Mouse (Mus musculus): ENCODE measurements around the gene Gm12790. TPM values are rescaled to one million over a fixed set of nuclear protein-coding genes. Genes with fewer than 3 reads are reported as not detected.
"Not testable (repeated sequence)": the region's sequence is repeated elsewhere in the genome, so short reads cannot be mapped to it uniquely, and the experiment has no call there.

The Gm12790 gene
- polyA plus RNA-seq (2014; fragmentation: Nextera tagmentation; extraction: Ambion mirVana), result not detected in 2 replicates

DNA sequence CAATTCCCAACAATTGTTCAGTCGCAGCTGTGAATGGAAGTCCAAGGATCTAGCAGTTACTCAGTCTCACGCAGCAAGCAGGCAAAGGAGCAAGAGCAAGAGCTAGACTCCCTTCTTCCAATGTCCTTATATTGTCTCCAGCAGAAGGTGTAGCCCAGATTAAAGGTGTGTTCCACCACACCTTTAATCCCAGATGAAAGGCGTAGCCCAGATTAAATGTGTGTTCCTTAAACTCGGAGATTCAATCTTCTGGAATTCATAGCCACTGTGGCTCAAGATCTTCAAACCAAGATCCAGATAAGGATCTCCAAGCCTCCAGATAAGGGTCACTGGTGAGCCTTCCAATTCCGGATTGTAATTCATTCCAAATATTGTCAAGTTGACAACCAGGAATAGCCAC, at the start of gene Gm12790:
TSS of gene Gm12790 (minus strand) at position 101 of the 400 bp plus-strand sequence.
- H3K27ac ChIP-seq (ENCODE audit: low read depth, low read length), result not testable (repeated sequence)
- 83% methylated on average over 1 of the region's 5 CpGs for WGBS (ENCODE audit: insufficient replicate concordance)

DNA sequence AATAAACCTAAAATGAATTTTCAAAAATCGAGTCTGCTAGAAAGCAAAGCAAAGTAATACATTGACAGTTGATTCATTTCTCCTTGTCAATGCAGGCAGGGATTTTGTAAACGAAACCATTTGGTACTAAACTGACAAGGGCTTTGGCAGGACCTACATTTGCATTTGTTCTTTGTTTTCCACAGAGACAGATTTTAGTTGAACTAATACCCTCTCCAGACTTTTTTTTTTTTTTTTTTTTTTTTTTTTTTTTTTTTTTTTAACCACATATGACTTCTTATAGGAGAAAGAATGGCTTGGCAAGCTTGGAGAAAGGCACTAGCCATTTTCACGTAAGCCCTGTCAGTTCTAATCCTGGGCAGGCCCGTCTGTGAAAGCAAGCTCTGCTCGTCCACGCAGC, 45.8 kb upstream of the Gm12790 start:
- no peak for ATAC-seq (replicated peaks; ENCODE audit: insufficient number of reproducible peaks, low FRiP score, low TSS enrichment)
- WGBS (ENCODE audit: insufficient replicate concordance), result 76% methylated on average over 6 of the region's 6 CpGs

More for the DNA sequence above, at the start of gene Gm12790:
- not testable (repeated sequence) for H3K27me3 ChIP-seq (ENCODE audit: control insufficient read depth, insufficient read depth, low read length); H3K9me3 ChIP-seq (replicated peaks; ENCODE audit: control insufficient read depth, low read length); ATAC-seq (replicated peaks; ENCODE audit: insufficient number of reproducible peaks, low FRiP score, low TSS enrichment); H3K36me3 ChIP-seq (ENCODE audit: control insufficient read depth, insufficient read depth, low read length); H3K4me3 ChIP-seq (ENCODE audit: low read depth, low read length); H3K4me2 ChIP-seq; H3K9ac ChIP-seq (ENCODE audit: low read depth, low read length); H3K4me1 ChIP-seq (ENCODE audit: control insufficient read depth, insufficient read depth, low read length)

GRCm38 (mm10) chr4:101998267-101998922, 17.5 kb upstream of the Gm12790 start:
- Histone ChIP-seq H3K4me3 (ENCODE audit: low read depth, low read length) (no peak overlapping the region), H3K9me3 (replicated peaks; ENCODE audit: control insufficient read depth, low read length) (no peaks in the 10 kb centered on the region), H3K9ac (ENCODE audit: low read depth, low read length) (no peak overlapping the region), H3K4me1 (ENCODE audit: control insufficient read depth, insufficient read depth, low read length) (no peaks in the 10 kb centered on the region), H3K36me3 (ENCODE audit: control insufficient read depth, insufficient read depth, low read length) (no peaks in the 10 kb centered on the region), H3K27me3 (ENCODE audit: control insufficient read depth, insufficient read depth, low read length) (no peaks in the 10 kb centered on the region), H3K4me2 (no peak overlapping the region), H3K27ac (ENCODE audit: low read depth, low read length) (no peak overlapping the region)
- no peak for ATAC-seq (replicated peaks; ENCODE audit: insufficient number of reproducible peaks, low FRiP score, low TSS enrichment)
- WGBS (ENCODE audit: insufficient replicate concordance), result 35% methylated on average over 15 of the region's 15 CpGs

More for the DNA sequence above, 45.8 kb upstream of the Gm12790 start:
- Histone ChIP-seq H3K36me3 (ENCODE audit: control insufficient read depth, insufficient read depth, low read length) (no peaks in the 10 kb centered on the region), H3K27me3 (ENCODE audit: control insufficient read depth, insufficient read depth, low read length) (no peaks in the 10 kb centered on the region), H3K4me2 (no peak overlapping the region), H3K4me1 (ENCODE audit: control insufficient read depth, insufficient read depth, low read length) (no peaks in the 10 kb centered on the region; the same call in 1 of the 2 replicates), H3K27ac (ENCODE audit: low read depth, low read length) (no peak overlapping the region), H3K4me3 (ENCODE audit: low read depth, low read length) (no peak overlapping the region), H3K9ac (ENCODE audit: low read depth, low read length) (no peak overlapping the region), H3K9me3 (replicated peaks; ENCODE audit: control insufficient read depth, low read length) (no peaks in the 10 kb centered on the region)

DNA sequence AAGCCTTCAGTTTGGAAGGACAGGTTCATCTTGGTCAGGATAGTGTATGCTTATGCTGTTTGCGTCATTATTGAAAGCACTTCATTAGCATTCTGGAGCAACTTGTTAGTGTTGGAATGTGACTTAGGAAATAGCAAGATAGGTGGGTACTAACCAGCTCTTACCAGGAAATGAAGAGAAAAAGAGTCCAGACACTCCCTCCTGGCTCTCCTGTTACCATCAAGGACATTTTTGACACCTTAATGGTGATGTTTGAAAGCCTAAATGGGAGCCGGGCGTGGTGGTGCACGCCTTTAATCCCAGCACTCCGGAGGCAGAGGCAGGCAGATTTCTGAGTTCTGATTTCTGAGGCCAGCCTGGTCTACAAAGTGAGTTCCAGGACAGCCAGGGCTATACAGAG, 16.6 kb upstream of the Gm12790 start:
- Histone ChIP-seq H3K4me1 (ENCODE audit: control insufficient read depth, insufficient read depth, low read length) (no peaks in the 10 kb centered on the region), H3K4me2 (no peak overlapping the region), H3K27ac (ENCODE audit: low read depth, low read length) (no peak overlapping the region), H3K27me3 (ENCODE audit: control insufficient read depth, insufficient read depth, low read length) (no peaks in the 10 kb centered on the region), H3K36me3 (ENCODE audit: control insufficient read depth, insufficient read depth, low read length) (no peaks in the 10 kb centered on the region), H3K4me3 (ENCODE audit: low read depth, low read length) (no peak overlapping the region), H3K9me3 (replicated peaks; ENCODE audit: control insufficient read depth, low read length) (no peaks in the 10 kb centered on the region), H3K9ac (ENCODE audit: low read depth, low read length) (no peak overlapping the region)
- WGBS (ENCODE audit: insufficient replicate concordance), result 89% methylated on average over 5 of the region's 5 CpGs
- ATAC-seq (replicated peaks; ENCODE audit: insufficient number of reproducible peaks, low FRiP score, low TSS enrichment), result no peak

DNA sequence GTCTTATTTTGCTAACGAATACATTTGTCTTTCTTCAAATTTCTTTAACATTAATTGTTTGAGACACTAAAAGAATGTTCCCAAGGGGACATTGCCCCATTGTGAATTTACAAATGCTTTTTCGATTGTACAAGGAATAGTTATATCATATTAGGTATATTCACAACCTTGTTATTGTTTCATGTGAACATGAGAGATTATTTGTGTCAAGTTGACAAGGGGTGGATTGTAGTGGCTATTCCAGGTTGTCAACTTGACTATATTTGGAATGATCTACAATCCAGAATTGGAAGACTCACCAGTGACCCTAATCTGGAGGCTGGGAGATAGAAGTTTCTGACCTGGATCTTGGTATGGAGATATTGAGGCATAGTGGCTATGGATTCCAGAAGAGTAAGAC, 5.5 kb upstream of the Gm12790 start, which contains the start of gene Gm12789:
TSS of gene Gm12789 (plus strand) at position 301 of the 400 bp plus-strand sequence.
- H3K4me1 ChIP-seq (ENCODE audit: control insufficient read depth, insufficient read depth, low read length); H3K4me3 ChIP-seq (ENCODE audit: low read depth, low read length); ATAC-seq (replicated peaks; ENCODE audit: insufficient number of reproducible peaks, low FRiP score, low TSS enrichment); H3K4me2 ChIP-seq; H3K9ac ChIP-seq (ENCODE audit: low read depth, low read length); H3K36me3 ChIP-seq (ENCODE audit: control insufficient read depth, insufficient read depth, low read length); H3K27me3 ChIP-seq (ENCODE audit: control insufficient read depth, insufficient read depth, low read length); H3K27ac ChIP-seq (ENCODE audit: low read depth, low read length); H3K9me3 ChIP-seq (replicated peaks; ENCODE audit: control insufficient read depth, low read length): not testable (repeated sequence)
- WGBS (ENCODE audit: insufficient replicate concordance), result 73% methylated on average over 2 of the region's 2 CpGs

DNA sequence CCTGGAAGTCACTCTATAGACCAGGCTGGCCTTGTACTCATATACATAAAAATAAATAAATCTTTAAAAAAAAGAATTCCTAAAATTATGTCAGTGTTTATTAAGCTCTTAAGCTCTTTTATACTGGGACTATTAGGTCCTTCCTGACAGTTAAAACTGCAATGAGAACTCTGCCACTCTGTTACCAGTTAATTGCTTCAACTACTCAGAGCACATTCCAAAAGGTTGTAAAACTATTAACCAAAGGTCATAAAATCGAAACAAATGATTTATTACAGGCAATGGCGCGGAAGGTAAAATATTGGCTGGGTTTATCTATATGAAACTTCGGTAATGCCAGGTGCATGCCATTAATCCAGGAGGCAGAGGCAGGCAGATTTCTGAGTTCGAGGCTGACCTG, 4.8 kb upstream of the Gm12790 start:
- H3K9ac ChIP-seq (ENCODE audit: low read depth, low read length), result no peak overlapping the region
- WGBS (ENCODE audit: insufficient replicate concordance), result 83% methylated on average over 5 of the region's 5 CpGs
- H3K27ac ChIP-seq (ENCODE audit: low read depth, low read length), result no peak overlapping the region
- ATAC-seq (replicated peaks; ENCODE audit: insufficient number of reproducible peaks, low FRiP score, low TSS enrichment), result no peak
- H3K4me2 ChIP-seq, result no peak overlapping the region
- H3K27me3 ChIP-seq (ENCODE audit: control insufficient read depth, insufficient read depth, low read length), result no peaks in the 10 kb centered on the region
- no peak overlapping the region for H3K4me3 ChIP-seq (ENCODE audit: low read depth, low read length)
- H3K4me1 ChIP-seq (ENCODE audit: control insufficient read depth, insufficient read depth, low read length), result no peaks in the 10 kb centered on the region
- H3K9me3 ChIP-seq (replicated peaks; ENCODE audit: control insufficient read depth, low read length), result no peaks in the 10 kb centered on the region
- H3K36me3 ChIP-seq (ENCODE audit: control insufficient read depth, insufficient read depth, low read length), result no peaks in the 10 kb centered on the region

DNA sequence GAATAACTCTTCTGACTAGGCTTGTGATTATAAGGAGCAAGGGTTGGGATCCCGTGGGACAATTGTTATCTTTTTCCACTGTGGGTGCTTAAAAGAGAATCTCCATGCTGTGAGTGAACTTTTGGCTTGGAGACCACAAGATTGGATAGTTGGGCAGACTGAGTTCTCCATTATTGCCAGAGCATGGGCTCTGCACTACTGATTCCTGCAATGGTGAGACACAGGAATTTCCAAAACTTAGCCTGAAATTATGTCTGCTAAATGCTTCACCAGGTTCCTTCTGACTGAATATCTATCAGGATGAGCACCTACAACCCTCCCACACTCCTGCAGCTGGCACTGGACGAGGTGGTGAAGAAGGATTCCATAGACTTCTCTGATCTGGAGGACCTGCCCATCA, 40.7 kb downstream of the Gm12790 start, which contains the start of gene Gm12794:
TSS of gene Gm12794 (plus strand) at position 301 of the 400 bp plus-strand sequence.
- ATAC-seq (replicated peaks; ENCODE audit: insufficient number of reproducible peaks, low FRiP score, low TSS enrichment); H3K4me3 ChIP-seq (ENCODE audit: low read depth, low read length); H3K9ac ChIP-seq (ENCODE audit: low read depth, low read length); H3K36me3 ChIP-seq (ENCODE audit: control insufficient read depth, insufficient read depth, low read length); H3K4me2 ChIP-seq; H3K27ac ChIP-seq (ENCODE audit: low read depth, low read length); H3K27me3 ChIP-seq (ENCODE audit: control insufficient read depth, insufficient read depth, low read length); H3K4me1 ChIP-seq (ENCODE audit: control insufficient read depth, insufficient read depth, low read length); H3K9me3 ChIP-seq (replicated peaks; ENCODE audit: control insufficient read depth, low read length): not testable (repeated sequence)
- WGBS (ENCODE audit: insufficient replicate concordance), result 64% methylated on average over 1 of the region's 2 CpGs
